Mouse (Mus musculus) cerebellum, adult 2 months (tissue): Measurements from ENCODE around the gene Ndufaf2.

Experiments used
- CTCF ChIP-seq: fragments of 200-500 bp; IDR thresholded peaks from 2 replicates; pipeline ENCODE4 v1.5.1; 2011; ENCODE audit warnings: low read depth, mild to moderate bottlenecking, control low read depth, low read length, moderate library complexity, borderline replicate concordance; ENCODE audit not compliant: insufficient read depth
- POLR2A ChIP-seq: fragments of 200-500 bp; IDR thresholded peaks from 2 replicates; pipeline ENCODE4 v1.6.1; 2011; ENCODE audit warnings: low read length, control low read depth, borderline replicate concordance; ENCODE audit not compliant: insufficient read depth

DNA sequence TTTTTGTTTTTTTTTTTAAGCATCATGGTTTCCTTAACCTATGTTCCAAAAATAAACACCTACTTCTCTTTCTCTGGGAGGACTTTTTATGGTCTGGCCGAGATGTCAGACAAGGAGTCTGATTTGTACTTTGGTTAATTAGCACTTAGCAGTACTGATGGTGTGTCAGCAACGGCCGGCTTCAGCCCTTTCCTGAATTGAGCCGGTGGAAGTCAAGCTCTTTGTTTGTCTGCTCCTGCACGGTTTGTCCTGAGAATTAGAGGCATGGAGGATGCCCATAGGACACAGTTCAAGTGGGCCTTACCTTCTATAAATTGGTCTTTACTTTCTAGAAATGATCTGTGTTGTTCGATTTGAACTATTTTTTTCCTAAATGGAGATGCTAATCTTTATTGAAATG, 111.5 kb downstream of the Ndufaf2 start:
- TF ChIP-seq CTCF (no peak), POLR2A (no peak)
